Mouse (Mus musculus) cerebellum, postnatal 36 days (tissue): ENCODE measurements at regions not wholly inside any gene's neighbourhood (a gene's known extent, or its start where the extent isn't known, plus 50 kb on each side); places are given as distances from the start of the nearest gene placed in this dataset.
A peak's percentile ranks its signal among the peaks of the same experiment; 100 is the strongest.

ENCODE experiments used
- DNase-seq, 2 experiments: peaks; one replicate each; pipeline ENCODE4 v3.0.0; 2021 to 2022; ENCODE audit warnings: mixed read lengths in 2 of 2

- peak in 1 of 2 experiments; percentile 34 for DNase-seq
These were observed 390.6 kb upstream of the Zmiz1 start for GRCm38 (mm10) chr14:25068430-25068829.

GRCm38 (mm10) chr14:25073143-25073542 is 385.8 kb upstream of the Zmiz1 start:
- DNase-seq: peak; percentile 24 to 43

- peak; percentile 83 to 88 for DNase-seq
These were observed 384.8 kb upstream of the Zmiz1 start for GRCm38 (mm10) chr14:25074022-25074800.

GRCm38 (mm10) chr14:25074891-25075290 is 384.1 kb upstream of the Zmiz1 start:
- no peak for DNase-seq

DNA sequence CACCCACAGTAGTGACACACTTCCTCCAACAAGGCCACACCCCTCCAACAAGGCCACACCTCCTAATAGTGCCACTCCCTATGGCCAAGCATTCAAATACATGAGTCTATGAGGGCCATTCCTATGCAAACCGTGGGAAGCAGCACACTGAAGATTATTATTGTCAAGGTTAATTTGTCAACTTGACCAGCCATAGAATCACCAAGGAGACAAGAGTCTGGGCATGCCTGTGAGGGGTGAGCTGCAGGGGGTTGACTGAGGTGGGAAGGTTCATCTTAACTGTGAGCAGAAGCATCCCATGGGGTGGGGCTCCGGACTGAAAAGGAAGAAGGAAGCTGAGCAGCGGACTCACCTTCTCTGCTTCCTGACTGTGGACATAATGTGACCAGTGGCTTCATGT is 378.6 kb upstream of the Zmiz1 start:
- DNase-seq: no peak

DNA sequence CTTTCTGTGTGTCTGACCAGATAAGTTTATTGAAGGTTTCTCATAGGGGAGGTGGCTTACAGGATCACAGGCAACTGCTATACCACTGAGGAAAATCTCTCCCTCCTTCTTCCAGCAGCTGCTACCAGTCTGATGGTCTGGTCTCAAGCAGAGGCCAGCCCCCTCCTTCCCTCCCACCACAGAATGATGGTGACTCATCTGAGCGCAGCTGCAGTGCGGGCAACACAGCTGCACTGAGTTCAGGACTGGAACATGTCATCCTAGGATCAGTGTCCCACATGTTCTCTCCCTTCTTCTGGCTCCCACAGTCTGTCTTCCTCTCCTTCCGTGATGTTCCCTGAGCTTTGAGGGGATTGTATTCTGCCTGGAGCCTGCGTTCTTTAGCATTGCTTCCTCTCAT is 375.1 kb upstream of the Zmiz1 start:
- DNase-seq: no peak

DNA sequence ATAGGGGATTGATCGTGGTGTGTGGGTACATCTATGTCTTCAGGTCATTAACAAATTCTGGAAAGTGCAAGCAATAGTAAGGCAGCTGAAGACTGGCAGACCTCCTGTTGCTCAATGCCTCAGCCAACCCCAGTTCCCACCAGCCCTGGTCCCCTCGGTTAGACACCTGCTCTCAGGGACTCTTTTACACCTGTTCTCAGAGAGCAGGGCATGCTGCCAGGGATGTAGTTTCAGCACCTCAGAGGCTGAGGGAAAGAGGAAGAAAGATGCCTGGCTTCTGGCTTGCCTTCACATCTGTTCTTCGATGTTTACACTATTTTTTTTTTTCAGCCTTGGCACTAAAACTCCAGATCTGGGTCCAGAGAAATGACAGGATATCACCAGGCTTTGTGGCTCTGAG is 362.2 kb upstream of the Zmiz1 start:
- DNase-seq: peak; percentile 34 to 43

- no peak for DNase-seq
These were observed 353.6 kb upstream of the Zmiz1 start for GRCm38 (mm10) chr14:25105391-25105790.

GRCm38 (mm10) chr14:25106451-25106850 is 352.5 kb upstream of the Zmiz1 start:
- DNase-seq: no peak

DNA sequence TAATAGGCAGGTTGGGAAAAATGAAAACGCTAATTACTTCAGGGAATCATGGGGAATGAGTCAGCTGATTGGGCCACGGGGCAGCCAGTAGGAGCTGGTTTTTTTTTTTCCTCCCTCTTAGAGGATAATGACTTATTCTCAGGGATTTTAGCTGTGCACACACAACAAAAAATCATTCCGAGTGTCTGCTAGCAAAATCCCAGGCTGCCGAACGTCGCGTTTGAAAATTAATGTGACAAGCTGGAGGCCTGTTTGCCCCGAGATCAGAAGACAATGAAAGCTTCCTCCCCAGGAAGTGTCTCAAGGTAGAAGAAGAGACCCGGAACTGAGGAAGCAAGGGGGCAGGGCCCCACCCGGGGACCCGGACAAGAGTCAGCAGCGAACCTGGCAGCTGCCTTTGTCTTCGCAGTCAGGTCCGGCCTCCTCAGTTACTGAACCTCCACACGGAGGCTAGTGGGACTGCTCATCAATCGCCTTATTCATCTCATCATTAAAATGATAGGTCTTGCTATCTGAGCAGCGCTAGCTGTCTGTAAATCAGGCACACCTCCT is 350.8 kb upstream of the Zmiz1 start:
- DNase-seq: no peak

- DNase-seq: no peak
These were observed 350.2 kb upstream of the Zmiz1 start for GRCm38 (mm10) chr14:25108701-25109290.

GRCm38 (mm10) chr14:25109691-25110090 is 349.3 kb upstream of the Zmiz1 start:
- no peak for DNase-seq

DNA sequence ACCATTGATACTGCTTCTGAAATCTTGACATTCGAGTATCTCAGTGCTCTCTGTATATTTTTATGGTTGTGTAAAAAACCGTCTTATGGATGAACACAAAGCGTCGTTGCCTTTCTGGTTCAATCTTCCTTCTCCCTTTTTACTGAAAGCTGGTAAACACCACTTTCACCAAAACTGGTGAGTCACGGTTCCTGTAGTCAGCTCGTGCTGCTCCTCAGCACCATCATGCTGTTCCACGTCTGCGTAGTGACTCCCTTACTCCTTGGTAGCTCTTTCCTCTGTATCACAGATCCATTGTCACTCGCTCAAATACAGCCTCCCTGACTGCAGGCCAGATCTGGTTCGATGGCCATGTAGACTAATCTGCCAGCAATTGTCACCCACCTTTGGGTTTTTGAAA is 346.2 kb upstream of the Zmiz1 start:
- DNase-seq: no peak

DNA sequence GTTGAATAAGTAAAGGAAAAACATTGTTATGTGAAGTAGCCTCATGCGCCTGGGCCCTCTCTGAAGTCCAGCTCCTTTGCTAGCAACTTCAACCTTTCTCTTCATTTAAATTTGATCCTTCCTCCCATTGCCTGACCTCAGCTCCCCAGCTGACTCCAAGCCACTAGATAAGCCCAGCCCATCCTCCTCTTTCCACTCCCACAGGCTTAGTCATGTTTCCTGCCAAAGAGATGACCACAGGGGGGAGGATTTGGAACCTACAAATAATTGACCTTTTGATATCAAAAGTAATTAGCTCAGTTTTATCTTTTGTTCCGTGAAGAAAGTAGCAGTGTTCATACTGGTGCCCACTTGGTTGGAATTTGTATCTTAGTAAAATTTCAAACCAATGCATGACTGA is 345.7 kb upstream of the Zmiz1 start:
- no peak for DNase-seq

- peak; percentile 77 to 80 for DNase-seq
These were observed 342.6 kb upstream of the Zmiz1 start for GRCm38 (mm10) chr14:25116424-25116823.

GRCm38 (mm10) chr14:25119999-25120398 is 339.0 kb upstream of the Zmiz1 start:
- no peak for DNase-seq

GRCm38 (mm10) chr14:25120506-25120905 is 338.5 kb upstream of the Zmiz1 start:
- DNase-seq: no peak

GRCm38 (mm10) chr14:25122971-25123535 is 335.9 kb upstream of the Zmiz1 start:
- DNase-seq: no peak

- no peak for DNase-seq
These were observed 335.2 kb upstream of the Zmiz1 start for GRCm38 (mm10) chr14:25123541-25124337.

- no peak for DNase-seq
These were observed 332.4 kb upstream of the Zmiz1 start for GRCm38 (mm10) chr14:25126544-25126943.

DNA sequence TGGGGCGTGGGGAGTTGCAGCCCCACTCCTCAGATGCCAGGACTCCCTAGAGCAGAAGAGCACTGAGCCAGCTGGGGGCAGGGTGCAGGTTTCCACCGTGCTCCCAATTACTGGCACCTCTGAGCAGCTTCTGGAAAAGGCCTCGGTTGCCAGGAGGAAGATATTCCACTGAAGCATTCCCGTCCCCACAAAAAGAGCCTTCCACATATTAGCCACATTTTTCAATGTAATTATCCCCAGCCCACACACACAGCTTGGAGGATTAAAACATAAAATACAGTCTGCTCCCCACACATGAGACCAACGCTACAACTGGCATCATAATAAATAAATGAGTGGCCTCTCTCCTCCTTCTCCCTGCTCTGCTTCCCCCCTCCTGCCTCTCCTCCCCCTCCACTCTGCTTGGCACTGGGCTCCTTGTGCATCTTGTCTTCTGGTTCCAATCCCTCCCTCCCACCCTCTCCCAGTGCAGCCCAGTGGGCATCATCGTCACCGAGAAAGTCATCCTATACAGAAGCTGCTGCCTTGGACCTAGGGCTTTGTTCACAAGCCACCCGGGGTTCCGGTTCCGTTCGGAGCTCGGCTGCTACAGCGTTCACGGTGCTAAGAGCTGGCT is 331.3 kb upstream of the Zmiz1 start:
- peak in 1 of 2 experiments; percentile 27 for DNase-seq

- DNase-seq: no peak
These were observed 330.8 kb upstream of the Zmiz1 start for GRCm38 (mm10) chr14:25128160-25128547.

GRCm38 (mm10) chr14:25135371-25135770 is 323.6 kb upstream of the Zmiz1 start:
- no peak for DNase-seq
